Mouse (Mus musculus) testis, adult 2 months (tissue): Measurements from ENCODE around the gene Arid1b. TPM values are rescaled to one million over a fixed set of nuclear protein-coding genes. Genes with fewer than 3 reads are reported as not detected.

Experiments
- H3K27ac ChIP-seq: fragments of 200-500 bp; 2 replicates; pipeline ENCODE4 v1.5.1; 2012; ENCODE audit warnings: low read depth, low read length; ENCODE audit not compliant: control insufficient read depth, insufficient read depth
- H3K27me3 ChIP-seq: fragments of 200-500 bp; 2 replicates; pipeline ENCODE4 v1.6.1; 2012; ENCODE audit warnings: mild to moderate bottlenecking, low read length, moderate library complexity; ENCODE audit not compliant: control insufficient read depth, insufficient read depth
- H3K36me3 ChIP-seq: fragments of 200-500 bp; 2 replicates; pipeline ENCODE4 v1.6.1; 2012; ENCODE audit warnings: mild to moderate bottlenecking, low read length; ENCODE audit not compliant: control insufficient read depth, insufficient read depth
- H3K4me1 ChIP-seq: fragments of 200-500 bp; 2 replicates; pipeline ENCODE4 v1.6.1; 2012; ENCODE audit warnings: low read length; ENCODE audit not compliant: control insufficient read depth, insufficient read depth
- H3K4me3 ChIP-seq: fragments of 200-500 bp; 2 replicates; pipeline ENCODE4 v1.5.1; 2012; ENCODE audit warnings: low read depth, mild to moderate bottlenecking, low read length, moderate library complexity, mixed read lengths; ENCODE audit not compliant: control insufficient read depth
- CTCF ChIP-seq: fragments of 200-500 bp; IDR thresholded peaks from 2 replicates; pipeline ENCODE4 v1.5.1; 2012; ENCODE audit warnings: low read depth, mild to moderate bottlenecking, inconsistent platforms, low read length, moderate library complexity; ENCODE audit not compliant: control insufficient read depth, insufficient read depth, insufficient replicate concordance
- POLR2A ChIP-seq: fragments of 200-500 bp; IDR thresholded peaks from 2 replicates; pipeline ENCODE4 v1.6.1; 2012; ENCODE audit warnings: low read depth, mild to moderate bottlenecking, inconsistent platforms, low read length, moderate library complexity; ENCODE audit not compliant: control insufficient read depth
- polyA plus RNA-seq: library from polyadenylated mRNA; depleted of rRNA; stranded (reverse); fragments of >200 nt; gene quantifications from 2 replicates; pipeline ENCODE4 v1.2.3, GENCODE M21; 2012

The Arid1b gene
- polyA plus RNA-seq, 1 experiment, result 5.2 TPM

GRCm38 (mm10) chr17:5171467-5171866 lies 177.3 kb downstream of the Arid1b start:
- Histone ChIP-seq H3K27me3 (no peaks in the 10 kb centered on the region), H3K4me1 (peaks cover 2% of the 10 kb centered on the region; the same call in 1 of the 2 replicates), H3K36me3 (no peaks in the 10 kb centered on the region), H3K4me3 (no peak overlapping the region), H3K27ac (no peak overlapping the region)
- TF ChIP-seq CTCF, result no peak
- no peak for TF ChIP-seq POLR2A

DNA sequence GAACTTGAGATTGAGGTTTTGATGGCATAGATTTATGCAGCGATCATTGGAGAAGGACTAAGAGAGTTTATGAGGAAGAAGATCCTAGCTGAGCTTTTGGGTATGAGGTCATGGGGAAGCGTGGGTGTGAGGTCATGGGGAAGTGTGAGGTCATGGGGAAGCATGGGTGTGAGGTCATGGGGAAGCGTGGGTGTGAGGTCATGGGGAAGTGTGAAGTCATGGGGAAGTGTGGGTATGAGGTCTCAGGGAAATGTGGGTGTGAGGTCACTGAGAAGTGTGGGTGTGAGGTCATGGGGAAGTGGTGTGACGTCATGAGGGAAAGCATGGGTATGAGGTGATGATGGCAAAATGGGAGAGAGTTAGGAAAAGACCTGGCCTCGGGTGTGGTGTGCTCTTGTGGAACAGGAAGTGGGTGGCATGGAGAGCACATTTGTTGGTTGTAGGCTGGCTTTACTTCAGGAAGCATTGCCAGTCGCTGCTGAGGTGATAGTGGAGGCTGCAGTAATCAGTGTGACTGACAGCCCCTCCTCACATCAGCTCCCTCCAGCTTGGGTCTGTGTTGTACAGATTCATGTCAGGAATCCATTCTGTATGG lies 180.4 kb downstream of the Arid1b start:
- TF ChIP-seq CTCF (no peak), POLR2A (no peak)
- Histone ChIP-seq H3K27me3 (no peaks in the 10 kb centered on the region), H3K4me3 (no peak overlapping the region), H3K4me1 (peaks cover 2% of the 10 kb centered on the region; the same call in 1 of the 2 replicates), H3K36me3 (no peaks in the 10 kb centered on the region), H3K27ac (no peak overlapping the region)

DNA sequence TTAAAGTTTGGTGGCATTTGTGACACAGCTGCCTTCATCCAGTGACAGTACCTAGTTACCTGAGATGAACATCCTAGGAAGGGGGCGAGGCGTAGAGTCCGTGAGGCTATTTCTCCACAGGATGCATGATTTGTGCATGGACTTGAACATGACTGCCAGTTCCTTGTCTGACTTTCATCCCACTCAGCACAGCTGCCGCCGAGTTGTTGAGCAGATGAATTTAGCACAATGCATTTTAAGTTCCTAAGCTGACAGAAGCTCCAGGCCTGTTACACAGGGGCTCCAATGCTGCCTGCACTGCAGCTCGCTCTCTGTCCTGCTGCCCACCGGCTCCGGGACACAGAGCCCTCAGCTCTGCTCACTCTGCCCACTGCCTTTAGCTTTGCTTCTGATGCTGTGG lies 181.4 kb downstream of the Arid1b start:
- Histone ChIP-seq H3K36me3 (no peaks in the 10 kb centered on the region), H3K4me1 (peaks cover 2% of the 10 kb centered on the region; the same call in 1 of the 2 replicates), H3K4me3 (no peak overlapping the region), H3K27me3 (no peaks in the 10 kb centered on the region), H3K27ac (no peak overlapping the region)
- TF ChIP-seq POLR2A (no peak), CTCF (no peak)

DNA sequence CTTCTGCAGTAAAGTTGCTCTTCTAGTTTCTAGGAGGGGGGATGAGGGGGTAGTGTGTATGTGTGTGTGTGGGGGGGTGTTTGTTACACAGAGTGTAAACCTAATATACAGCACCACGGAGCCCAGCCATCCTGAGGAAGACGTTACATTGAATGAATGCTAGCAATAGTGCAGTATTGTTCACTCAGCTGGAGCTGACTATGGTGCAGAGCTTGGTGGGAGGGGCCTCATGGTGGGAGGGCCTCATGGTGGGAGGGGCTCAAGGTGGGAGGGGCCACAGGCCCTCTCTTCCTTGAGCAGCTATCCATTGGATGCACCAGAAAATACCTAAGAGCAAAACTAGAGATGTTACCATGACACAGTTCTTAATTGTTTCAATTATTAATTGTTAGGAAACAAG lies 182.2 kb downstream of the Arid1b start:
- H3K27ac ChIP-seq, result no peak overlapping the region
- peaks cover 2% of the 10 kb centered on the region; the same call in 1 of the 2 replicates for H3K4me1 ChIP-seq
- no peak overlapping the region for H3K4me3 ChIP-seq
- TF ChIP-seq CTCF (no peak), POLR2A (no peak)
- no peaks in the 10 kb centered on the region for H3K27me3 ChIP-seq
- no peaks in the 10 kb centered on the region for H3K36me3 ChIP-seq

- Histone ChIP-seq H3K27me3 (no peaks in the 10 kb centered on the region), H3K27ac (no peak overlapping the region), H3K4me3 (no peak overlapping the region), H3K4me1 (no peaks in the 10 kb centered on the region), H3K36me3 (no peaks in the 10 kb centered on the region)
- no peak for TF ChIP-seq CTCF
- TF ChIP-seq POLR2A, result no peak
These were observed 184.4 kb downstream of the Arid1b start for GRCm38 (mm10) chr17:5178534-5178933.

DNA sequence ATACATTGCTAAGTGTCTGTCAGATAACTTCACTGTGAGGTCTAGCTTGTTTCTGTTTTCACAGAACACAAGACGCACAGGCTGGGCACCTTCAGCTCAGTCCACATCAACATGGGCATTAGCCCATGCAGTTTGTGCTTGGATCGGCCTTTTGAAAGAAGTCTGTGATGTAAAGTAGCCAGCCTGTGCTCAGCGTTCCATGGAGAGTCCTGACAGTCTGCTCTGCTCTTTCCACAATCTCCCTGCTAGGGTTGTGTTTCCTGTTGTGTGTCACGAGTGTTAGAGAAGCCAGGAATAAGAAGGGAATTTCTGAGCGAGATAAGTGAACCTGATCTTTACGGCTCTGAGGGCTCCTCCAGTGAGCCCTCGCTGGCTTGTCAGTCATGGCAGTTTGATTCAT lies 184.9 kb downstream of the Arid1b start:
- no peak overlapping the region for H3K27ac ChIP-seq
- H3K4me3 ChIP-seq, result no peak overlapping the region
- TF ChIP-seq POLR2A, result no peak
- H3K36me3 ChIP-seq, result no peaks in the 10 kb centered on the region
- no peaks in the 10 kb centered on the region for H3K27me3 ChIP-seq
- no peaks in the 10 kb centered on the region for H3K4me1 ChIP-seq

- Histone ChIP-seq H3K27ac (no peak overlapping the region), H3K27me3 (no peaks in the 10 kb centered on the region), H3K4me1 (no peaks in the 10 kb centered on the region), H3K4me3 (no peak overlapping the region), H3K36me3 (no peaks in the 10 kb centered on the region)
- TF ChIP-seq POLR2A, result no peak
- TF ChIP-seq CTCF, result no peak
These were observed 185.3 kb downstream of the Arid1b start for GRCm38 (mm10) chr17:5179412-5179811.

- Histone ChIP-seq H3K4me1 (no peaks in the 10 kb centered on the region), H3K27ac (no peak overlapping the region), H3K27me3 (no peaks in the 10 kb centered on the region), H3K4me3 (no peak overlapping the region), H3K36me3 (no peaks in the 10 kb centered on the region)
- TF ChIP-seq POLR2A, result no peak
- no peak for TF ChIP-seq CTCF
These were observed 185.9 kb downstream of the Arid1b start for GRCm38 (mm10) chr17:5179925-5180525.
